Mouse (Mus musculus): ENCODE measurements around the gene Fabp2.
"Not testable (repeated sequence)": the region's sequence is repeated elsewhere in the genome, so short reads cannot be mapped to it uniquely, and the experiment has no call there.

The Fabp2 gene

DNA sequence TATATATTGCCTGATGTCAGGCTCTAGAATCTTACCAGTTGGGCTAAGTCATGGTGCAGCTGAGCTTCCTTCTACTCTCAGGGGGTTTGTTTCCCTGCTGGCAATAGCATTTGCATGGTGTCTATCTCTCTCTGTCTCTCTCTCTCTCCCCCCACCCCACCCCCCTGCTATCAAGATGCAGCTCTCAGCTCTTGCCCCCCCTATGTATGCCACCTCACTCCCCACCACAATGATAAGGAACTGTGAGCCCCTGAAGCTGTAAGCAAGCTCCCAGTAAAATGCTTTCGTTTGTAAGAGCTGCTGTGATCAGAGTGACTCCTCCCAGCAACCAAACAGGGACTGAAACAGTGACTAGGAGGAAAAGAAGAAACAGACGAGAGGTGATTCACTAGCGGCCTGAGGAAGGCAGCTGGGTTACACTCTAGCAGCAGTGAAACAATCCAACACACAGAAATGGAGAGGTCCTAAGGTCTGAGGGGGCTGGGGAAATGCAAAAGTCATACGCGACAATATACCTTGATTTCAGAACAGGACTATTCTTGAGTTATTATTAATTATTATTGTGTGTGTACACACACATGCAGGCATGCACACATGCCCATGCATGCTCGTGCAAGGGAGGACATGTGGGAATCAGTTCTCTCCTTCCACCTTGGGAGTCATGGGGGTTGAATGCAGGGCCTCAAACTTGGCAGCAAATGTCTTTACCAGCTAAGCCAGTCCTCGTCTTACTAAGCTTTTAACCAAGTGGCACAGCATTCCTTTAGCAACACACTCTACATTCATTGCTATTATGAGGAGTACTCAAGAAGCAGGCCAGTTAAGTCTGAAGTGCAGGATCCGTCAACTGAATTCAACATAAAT lies 25.9 kb downstream of the Fabp2 start:
- DNase-seq (ENCODE audit: low spot score in 2 of 2) = no peak

DNA sequence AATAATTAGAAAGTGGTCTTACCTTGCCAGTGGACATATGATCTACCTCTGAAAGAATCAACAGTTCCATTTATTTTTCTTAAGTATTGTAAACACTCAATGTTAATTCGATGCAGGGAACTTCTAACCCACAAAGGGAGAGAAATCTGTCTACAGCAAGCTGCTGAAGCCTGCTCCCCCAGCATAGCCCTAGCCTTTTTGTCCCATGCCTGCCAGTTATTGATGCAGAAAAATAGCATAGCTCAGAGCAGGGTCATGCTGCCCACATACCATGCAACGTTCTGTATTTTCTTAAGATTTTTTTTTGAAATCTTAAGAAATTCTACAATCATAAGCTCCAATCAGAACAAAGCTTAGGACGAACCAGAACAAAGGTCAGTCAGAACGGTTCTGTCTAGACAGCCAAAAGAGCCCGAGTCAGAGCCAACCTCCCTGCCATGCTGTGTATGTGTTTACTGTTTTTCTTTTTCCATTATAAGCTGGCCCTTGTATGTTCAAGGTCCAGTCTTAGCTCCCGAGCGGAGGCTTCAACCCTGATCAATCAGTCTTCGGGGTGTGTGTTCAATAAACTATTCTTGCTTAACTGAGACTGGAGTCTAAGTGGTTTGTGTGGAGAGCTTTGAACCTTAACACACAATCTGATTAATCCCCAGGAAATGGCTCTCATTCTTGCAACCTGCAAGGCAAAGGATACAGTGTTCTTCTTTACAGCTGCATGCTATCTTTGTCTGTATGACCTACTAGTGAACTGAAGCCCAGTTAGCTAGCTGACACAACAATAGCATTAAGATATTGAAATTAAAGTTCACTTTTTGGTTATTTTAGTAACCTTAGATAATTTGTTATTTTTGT lies 27.0 kb downstream of the Fabp2 start:
- DNase-seq (ENCODE audit: low spot score in 2 of 2) = no peak

DNA sequence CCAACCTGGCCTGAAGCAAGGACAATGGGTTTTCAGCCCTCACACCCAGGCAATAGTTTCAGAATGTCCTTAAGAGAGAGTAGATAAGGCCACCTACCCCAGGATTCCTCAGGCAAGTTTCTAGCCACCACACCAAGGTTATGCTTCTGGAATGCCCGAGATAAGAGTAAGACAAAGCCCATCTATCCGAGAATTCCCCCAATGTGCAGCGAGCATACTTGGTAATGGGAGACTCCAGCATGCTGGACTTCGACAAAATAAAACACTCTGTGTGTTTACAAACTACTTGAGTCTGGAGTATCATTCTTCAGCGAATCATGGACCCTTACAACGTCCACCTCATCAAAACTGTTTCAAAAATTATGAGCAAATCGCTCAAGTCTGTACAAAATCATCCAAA lies 28.3 kb downstream of the Fabp2 start:
- no peak for DNase-seq (ENCODE audit: low spot score in 2 of 2)

GRCm38 (mm10) chr3:122924009-122924914 lies 29.4 kb downstream of the Fabp2 start, which contains the start of gene 1810037I17Rik:
Gene 1810037I17Rik (plus strand): TSS chr3:122924203.
- DNase-seq (ENCODE audit: low spot score in 2 of 2) = peak; percentile 98

DNA sequence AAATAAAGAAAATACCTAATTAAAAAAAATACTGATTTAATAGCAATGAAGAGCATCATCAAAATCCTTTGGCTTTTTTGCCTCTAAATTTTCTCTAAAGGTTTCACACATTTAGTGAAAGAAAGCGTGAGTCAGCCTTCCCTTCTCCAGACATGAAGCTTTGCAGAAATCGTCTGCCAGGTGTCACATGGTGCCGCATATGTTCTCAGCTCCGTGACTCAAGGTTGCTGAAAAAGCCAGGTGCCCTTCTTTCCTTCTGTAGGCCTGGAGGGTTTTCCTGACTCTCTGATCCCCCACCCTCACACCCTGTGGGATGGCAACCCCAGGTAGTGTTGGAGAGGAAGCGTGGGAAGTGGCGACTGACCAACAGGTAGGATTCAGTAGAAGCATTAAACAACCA lies 34.9 kb downstream of the Fabp2 start:
- DNase-seq (ENCODE audit: low spot score in 2 of 2) = no peak

GRCm38 (mm10) chr3:122932466-122932865 lies 37.6 kb downstream of the Fabp2 start:
- no peak for DNase-seq (ENCODE audit: low spot score in 2 of 2)

DNA sequence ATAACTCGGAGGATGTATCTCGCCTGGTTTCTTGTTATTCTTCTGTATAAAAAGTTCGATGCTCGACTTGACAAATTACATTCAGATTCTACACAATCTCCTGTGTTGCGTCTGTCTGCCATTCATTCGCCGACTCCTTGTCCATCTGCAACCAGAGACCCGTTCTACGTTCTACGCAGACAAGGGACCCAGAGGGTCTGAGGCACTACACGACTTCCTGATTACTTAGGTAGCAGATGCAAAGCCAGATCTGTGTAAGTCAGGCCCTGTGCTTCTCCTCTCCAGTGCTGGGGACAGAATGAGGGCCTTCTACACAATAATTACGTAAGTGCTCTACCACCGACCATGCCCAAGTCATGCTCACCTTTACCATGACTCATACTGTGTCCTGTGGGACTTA lies 42.3 kb downstream of the Fabp2 start:
- DNase-seq (ENCODE audit: low spot score in 2 of 2) = not testable (repeated sequence)

DNA sequence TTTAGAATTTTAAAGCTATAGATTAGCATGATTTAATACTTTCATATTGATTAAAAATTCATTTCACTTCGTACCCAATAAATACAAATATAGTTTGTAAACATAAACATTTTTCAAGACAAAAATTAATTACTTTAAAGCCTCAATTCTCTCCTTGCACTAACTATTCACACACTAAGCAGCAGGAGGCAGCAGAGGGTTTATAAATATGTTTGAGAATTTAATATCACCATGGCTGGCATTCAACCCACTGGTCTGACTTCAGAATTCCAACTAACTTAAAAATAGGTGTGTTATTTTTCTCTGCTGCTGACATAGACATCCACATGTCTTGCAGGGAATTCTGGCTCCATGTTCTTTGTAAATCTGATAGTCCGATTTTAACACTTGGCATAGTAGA lies 44.3 kb downstream of the Fabp2 start:
- DNase-seq (ENCODE audit: low spot score in 2 of 2) = peak in 1 of 2 experiments; percentile 59

GRCm38 (mm10) chr3:122943387-122943890 lies 48.6 kb downstream of the Fabp2 start:
- DNase-seq (ENCODE audit: low spot score in 2 of 2) = no peak
